Mouse (Mus musculus): ENCODE data around the gene Pml.

The Pml gene

DNA sequence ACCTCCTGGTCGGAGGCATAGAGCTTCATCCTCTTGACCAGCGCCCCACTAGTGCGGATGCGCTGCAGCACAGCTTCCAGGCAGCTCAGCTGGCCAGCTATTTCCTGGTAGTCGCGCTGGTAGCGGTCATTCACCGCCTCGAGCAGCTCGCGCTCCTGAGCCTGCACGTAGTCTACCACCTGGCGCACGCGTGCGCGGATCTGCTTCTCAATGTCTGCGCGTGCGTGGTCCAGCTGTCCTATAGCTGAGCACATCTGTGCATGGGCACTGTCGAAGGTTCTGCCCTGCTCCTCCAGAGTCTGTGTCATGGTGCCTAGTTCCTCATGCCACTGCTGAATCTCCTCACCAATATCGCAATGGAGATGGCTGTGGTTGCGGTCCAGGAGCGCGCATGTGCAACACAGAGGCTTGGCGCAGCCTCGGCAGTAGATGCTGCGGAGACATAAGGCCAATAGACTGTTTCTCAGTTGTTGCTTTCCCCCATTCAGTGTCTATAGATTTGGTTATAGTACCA, 15.0 kb downstream of the Pml start:
- DNase-seq (ENCODE audit: low spot score) = no peak

DNA sequence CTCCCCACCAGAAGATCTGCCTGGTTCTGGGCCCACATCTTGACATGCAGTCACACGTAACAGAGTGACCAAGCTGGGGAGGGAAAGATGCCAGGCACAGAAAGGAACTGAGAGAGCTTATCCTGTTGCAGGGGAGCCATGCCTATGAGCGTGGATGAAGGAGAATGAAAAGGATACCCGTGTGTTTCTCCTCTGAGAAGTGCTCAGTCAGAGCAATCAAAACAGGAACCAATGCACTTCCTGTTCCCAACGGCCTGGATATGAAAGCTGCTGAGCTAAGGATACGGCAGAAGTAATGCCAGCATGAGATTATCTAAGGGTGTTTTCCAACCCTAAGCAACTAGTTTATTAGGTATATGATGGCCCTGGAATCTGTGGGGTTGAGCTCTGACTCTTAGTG, 17.2 kb downstream of the Pml start:
- DNase-seq (ENCODE audit: low spot score) = peak; percentile 2

DNA sequence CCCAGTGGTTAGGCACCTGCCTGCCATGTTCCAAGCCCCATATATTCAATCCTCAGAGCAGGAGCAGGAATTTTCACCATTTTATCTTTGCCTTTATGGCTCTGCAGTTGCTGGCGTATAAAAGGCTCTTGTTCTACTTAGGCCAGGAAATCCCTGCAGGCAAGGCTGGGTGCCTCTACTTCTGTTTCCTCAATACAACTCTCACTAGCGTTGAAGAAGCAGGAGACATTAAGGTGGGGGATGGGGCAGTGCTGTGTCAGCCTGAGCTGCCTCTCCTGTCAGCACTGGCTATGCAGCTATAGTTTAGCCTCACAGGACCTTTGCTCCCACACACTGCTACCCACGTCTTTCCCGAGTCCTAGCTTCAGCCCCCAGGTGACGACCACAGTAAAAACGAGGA, 17.8 kb downstream of the Pml start:
- peak; percentile 1 for DNase-seq (ENCODE audit: low spot score)

DNA sequence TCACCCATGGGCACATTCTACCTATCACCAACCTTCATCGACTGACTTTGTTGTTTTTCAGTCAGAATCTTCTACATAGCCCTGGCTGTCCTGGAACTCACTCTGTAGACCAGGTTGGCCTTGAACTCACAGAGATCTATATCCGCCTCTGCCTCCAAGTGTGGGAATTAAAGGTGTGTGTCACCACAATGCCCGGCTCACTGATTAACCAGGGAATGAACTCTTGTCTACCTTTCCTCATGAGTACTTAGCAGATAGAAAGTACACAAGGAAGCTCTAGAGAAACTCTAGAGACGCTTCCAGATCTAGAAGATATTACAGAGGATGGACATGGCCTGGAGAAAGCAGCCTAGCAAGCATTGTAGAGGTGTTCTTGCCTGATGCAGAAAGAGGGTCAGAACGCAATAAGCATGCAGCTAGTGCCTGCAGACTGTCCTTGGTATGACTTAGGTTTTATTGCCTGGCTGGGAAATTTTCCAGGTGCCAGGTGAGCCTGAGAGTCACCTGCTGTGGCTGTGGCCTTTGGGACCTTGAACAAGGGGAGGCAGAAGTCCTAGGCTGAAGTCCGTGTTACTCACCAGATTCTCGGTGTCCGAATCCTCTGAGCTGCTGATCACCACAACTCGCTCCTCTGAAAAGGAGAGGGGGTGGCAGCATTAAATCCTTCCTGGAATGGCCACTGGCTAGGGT, 20.7 kb downstream of the Pml start:
- no peak for DNase-seq (ENCODE audit: low spot score)

DNA sequence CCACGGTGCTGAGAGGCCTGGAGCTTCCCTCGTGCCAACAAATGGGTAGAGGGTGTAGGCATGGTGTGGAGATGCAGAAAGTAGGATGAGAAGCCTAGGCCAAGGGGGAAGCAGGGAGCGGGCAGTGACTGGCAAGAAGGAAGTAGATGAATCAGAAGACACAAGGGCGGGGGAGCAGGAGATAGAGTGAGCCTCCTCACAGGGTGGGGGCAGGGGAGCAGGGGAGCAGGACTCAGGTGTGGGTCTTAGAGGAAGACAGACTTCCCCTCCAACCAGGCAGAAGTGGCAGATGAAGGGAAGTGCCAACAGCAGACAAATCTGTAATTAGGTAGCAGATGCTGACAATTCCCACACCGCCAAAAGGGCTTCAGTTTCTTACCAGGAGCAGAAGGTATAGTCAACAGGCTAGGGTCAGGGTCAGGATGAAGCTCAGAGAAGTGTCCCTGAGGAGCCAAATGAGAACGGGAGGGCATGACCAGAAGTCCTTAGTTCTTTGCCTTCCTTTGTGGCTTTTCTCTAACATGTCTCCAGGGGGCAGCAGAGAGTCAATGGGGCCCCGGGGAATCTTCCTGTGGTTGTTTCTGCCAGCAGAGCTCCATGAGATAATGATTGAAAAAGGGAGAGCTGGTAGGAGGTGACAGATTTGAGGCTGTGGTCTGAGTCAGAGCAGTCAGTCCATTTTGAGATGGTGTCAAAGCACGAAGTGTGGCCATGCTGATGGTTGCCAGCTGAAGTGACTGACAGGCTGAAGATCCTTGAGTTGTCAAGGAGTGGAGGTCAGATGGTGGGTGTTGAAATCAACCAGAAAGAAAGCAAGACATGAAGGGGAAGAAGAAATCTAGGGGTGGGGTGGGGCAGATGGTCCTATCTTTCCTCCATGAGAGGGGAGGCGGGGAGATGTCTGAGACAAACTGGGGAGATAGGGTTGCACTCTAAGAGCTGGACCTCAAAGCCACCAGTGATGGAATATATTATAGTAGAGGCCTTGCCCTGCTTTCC, 23.4 kb downstream of the Pml start:
- peak; percentile 39 for DNase-seq (ENCODE audit: low spot score)

DNA sequence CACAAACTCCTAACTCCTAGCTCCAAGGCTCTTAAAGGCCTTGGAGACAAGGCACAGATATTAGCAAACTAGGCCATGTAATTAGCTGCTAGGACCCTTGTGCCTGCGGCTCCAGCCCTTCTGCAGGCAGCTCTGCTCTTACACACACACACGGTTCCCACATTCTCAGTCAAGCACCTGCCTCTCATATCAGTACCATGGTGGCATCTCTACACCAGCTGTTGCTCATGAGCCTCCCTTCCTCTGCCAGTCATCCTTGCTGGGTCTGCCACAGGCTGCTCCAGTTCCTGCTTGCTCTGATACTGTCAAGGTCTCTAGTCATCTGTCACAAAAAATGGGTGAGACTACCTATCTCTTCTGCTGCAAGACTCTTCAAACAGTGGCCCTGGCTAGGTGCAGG, 25.2 kb downstream of the Pml start:
- no peak for DNase-seq (ENCODE audit: low spot score)

DNA sequence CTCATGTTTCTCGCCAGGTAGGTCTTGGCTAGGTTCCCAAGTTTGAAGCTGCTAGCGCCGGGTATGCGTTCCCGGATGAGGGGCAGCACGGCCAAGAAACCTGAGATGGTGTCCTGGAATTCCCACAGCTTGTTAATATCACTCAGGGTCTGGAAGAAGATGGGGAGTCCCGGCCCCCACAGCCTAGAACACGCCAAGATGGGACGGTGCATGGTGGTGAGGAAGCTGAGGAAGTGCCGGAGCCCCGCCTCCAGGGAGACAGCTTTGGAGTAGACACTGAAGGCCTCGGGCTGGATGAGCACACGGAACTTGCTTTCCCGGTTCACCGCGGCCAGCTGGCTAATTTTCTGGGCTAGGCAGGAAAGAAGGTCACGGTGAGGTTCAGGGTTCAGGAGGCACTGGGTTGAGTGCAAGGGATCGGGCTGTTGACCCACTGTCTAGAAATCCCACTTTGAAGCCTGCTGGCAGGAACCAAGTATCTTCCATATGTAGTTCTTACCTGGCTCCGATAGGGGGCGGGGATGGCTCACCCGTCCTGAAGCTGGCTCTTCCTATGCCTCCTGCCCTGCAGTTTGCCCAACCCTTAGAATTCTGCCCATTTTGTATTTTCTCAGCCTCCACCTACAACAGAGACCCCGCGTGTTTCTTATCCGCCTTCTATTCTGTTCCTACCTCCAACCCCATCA, 29.2 kb downstream of the Pml start:
- DNase-seq (ENCODE audit: low spot score) = peak; percentile 22

DNA sequence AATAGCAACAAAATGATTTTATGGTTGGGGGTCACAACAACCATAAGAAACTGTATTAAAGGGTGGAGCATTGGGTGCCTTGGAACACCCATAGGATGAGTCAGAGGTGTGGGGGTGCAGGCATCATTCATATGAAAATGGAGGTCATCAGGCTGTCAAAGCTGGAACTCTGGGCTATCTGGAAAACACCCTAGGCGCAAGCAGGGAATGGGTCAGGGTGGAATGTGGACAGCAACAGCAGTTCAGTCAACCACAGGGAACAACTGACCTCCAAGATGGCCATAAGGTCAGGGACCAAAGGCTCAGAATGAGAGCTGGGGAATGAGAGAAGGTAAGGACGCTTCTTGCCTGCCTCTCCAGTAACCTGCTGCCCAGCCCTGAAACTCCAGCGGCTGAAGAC, 31.0 kb downstream of the Pml start:
- DNase-seq (ENCODE audit: low spot score) = no peak

DNA sequence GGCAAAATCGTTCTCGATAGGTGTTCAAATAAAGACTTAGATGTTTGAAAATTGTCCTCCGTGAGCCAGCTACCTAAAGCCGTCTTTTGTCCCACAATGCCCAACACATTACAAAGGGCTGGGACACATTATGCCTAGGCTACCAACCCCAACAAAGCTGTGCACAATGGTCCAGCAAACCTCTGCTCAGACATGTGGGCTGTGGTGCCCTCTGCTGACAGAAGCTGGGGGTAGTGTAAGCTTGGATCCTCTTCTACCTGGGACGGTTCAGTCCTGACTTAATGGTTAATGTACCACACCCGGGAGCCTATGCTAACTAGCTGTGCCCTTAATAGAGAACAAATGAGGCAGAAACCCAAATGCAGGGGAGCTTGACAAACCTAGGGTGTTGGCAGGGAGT, 33.2 kb downstream of the Pml start:
- peak; percentile 35 for DNase-seq (ENCODE audit: low spot score)

DNA sequence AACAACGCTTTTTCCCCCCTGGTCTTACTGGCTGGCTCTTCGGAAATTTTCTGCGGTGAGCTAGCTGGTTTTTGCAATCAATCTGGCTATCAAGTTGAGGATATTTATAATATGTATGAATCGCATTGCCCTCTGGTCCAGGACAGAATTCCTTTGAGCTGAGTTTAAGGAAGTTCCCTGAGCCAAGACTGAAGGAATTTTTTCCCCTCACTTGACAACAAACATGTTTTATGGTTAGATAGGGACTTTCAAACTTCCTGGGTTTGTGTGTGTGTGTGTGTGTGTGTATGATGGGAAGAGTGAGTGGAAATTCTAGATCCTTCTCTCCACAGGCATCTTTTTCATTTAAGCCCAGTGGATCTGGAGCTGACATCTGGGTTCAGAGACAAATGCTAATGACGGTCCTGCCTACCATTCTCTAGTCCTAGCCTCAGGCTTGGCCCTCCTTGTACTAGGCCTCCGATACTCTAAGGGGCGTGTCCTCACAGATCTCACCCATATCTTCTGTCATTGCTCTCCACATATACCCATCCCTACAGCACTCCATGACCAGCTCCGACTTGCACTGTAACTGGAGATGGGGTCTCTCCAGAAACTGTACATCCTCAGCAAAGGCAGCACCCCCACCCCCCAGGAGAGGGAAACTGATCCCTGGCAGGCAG, 34.9 kb downstream of the Pml start:
- DNase-seq (ENCODE audit: low spot score) = no peak

DNA sequence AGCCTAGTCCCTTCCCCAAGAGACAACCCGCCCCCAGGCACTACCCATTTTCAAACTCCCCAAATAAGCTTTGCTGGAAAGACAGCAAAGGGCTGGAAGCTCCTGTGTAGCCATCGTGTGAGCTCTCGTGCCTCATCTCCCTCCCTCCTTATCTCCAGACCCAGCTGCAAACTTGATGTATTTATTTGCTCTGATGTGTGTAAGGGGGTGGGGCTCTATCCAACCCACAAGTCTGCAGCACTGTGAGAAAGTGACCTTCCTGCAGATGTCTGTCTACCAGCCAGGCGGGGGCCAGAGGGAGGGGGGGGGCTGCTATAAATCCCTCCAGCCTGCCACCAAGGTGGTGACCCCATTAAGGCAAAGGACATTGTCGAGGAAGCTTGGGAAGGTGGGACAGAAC, 35.7 kb downstream of the Pml start:
- no peak for DNase-seq (ENCODE audit: low spot score)

DNA sequence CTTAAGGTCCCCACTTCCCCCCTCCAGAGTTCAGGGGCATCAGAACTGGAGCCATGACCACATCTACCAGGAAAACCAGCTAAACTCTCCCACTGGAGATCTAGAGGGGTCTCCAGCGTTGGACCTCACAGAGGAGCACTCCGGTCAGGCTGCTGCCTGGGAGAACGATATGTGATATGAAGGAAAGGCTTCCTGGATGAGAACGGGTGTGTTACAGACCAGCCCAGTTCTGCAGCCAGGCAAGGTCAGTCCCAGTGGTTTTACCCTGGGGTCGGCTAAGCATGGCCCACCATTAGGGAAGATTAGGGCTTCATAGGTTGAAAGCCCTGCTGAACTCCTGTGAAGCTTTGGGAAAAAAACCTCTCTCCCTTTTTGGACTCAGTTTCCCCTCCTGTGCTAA, 36.2 kb downstream of the Pml start:
- DNase-seq (ENCODE audit: low spot score) = no peak

DNA sequence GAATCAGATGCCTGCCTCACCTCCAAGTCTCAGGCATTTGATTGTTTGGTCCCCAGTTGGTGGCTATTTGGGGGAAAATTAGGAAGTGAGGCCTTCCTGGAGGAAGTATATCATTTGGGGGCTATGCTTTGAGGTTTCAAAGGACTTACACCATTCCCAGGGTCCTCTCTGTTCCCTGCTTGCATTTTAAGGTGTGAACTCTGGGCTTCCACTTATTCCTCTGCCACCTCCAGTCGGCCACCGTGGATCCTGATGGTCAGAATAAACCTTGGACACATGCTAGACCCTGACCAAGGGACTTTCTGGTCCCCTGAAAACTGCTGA, 39.3 kb downstream of the Pml start:
- DNase-seq (ENCODE audit: low spot score) = no peak

DNA sequence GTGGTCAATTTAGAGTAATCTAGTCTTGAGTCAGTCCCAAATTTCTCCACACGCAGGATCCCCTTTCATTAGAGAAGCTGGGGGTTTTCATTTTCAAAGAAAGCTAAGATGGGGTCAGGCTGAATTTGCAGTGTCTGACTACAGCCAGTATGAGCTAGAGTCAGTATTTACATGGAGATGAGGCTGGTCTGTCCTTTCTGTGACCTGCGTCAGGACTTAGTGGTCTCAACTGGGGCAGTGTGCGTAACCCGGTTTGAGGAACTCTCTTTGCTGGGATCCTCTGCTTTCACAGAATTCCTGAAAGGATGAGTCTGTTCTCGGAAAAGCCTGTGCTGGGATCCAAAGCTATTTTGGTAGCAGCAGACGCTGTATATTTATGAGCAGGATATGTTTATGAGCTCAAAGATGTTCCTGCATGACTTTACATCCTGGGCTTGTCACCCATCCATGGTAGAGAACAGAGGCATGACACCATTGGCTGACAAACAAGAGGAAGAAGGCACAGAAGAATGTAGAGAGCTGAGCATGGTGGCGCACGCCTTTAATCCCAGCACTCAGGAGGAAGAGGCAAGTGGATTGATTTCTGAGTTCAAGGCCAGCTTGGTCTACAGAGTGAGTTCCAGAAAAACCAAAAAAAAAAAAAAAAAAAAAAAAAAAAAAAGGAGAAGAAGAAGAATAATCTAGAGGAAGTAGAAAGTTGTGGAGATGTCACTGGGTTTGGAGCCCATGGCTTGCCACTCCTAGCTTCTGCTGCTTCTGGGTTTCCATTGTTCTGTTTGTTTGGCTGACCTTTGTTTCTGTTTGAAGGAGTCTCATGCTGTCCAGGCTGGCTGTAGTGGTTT, 39.9 kb downstream of the Pml start:
- DNase-seq (ENCODE audit: low spot score) = no peak

DNA sequence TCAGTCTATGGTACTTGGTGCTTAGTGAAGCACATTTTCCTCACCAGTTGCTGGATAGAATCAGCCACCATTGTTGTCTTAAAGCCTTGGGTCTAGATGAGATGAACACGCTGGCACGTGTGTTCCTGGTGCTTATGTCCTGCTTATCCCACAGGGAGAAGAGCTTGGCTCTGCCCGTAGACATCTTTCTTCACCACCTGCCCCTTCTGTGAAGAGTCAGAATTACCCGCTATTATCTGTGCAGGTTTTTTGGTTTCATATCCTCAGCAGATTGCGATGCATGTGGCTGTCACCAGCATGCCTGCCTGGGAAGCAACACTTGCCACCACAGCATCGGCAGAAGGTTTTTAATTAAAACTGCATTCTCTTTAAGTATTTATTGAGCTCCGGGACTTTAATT, 43.6 kb downstream of the Pml start:
- DNase-seq (ENCODE audit: low spot score) = no peak

DNA sequence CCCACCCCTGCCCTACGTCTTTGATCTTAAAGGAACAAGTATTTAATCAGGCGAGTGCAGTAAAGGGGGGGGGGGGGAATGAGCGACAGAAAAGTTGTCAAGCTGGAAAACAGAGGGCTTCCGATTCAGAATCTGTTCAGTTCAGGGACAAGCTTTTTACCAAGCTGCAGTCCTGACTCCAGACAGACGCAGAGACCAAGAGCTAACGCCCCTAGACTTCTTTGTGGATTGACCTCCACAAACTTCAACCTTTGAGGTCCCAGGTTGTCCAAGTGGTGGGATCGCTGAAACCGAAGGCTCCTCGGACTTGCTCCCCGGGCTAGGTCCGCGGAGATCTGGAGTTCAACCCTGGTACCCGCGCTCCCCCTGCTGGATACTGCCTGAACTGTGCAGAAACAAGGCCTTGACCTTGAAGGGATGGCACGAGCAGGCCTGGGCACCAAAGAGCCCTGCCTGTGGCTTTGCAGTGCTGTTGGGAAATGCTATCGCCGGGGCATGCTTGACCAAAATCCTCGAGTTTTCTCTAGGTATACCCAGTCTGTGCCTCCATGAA, 45.1 kb downstream of the Pml start:
- peak; percentile 92 for DNase-seq (ENCODE audit: low spot score)

DNA sequence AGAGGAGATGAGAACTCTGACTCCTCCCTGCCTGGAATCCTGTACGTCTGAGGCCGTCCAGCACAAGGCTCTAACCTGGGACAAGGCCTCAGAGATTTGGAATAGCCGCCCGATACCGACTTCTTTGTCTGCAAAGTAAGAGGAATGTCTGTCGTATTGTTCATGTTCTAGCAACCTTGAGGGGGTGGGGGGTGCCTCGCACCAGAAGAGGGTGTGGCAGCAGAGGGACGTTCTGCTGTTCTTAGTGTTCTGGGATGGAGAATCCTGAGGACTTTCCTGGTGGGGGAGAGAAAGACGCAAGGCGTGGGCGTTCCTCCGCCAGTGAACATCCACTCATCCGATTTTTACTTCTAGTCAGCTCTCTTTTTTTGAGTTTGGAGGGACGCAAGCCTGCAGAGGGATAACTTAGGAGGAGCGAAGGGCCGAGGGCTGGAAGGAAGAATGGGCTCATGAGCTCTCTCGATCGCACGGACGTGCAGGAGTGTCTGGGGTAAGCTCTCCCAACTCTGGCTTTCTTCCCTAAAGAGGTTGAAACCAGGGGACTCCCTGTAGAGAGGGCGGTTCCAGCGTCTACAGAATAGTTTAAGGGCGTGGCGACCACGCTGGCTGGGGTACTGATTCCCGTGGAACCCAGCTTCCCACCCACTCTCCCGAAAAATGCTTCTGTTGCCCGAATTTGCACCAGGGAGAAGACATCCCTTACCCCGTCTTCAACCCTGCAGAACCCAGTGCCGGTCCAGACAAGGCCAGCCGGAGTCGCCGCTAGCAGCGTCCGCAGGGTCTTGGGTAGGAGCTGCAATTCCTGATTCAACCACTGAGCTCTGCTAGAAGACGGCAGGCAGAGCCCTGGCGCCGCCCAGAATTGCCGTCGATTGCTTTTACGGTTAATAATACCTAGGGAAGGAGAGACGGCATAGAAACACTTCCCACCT, 45.8 kb downstream of the Pml start, which contains the start of the genes Islr and Islr2:
Gene Islr (minus strand): TSS at position 791 of the 932 bp plus-strand sequence.
Gene Islr2 (minus strand): TSS at position 804 of the 932 bp plus-strand sequence.
- DNase-seq (ENCODE audit: low spot score) = peak; percentile 65

DNA sequence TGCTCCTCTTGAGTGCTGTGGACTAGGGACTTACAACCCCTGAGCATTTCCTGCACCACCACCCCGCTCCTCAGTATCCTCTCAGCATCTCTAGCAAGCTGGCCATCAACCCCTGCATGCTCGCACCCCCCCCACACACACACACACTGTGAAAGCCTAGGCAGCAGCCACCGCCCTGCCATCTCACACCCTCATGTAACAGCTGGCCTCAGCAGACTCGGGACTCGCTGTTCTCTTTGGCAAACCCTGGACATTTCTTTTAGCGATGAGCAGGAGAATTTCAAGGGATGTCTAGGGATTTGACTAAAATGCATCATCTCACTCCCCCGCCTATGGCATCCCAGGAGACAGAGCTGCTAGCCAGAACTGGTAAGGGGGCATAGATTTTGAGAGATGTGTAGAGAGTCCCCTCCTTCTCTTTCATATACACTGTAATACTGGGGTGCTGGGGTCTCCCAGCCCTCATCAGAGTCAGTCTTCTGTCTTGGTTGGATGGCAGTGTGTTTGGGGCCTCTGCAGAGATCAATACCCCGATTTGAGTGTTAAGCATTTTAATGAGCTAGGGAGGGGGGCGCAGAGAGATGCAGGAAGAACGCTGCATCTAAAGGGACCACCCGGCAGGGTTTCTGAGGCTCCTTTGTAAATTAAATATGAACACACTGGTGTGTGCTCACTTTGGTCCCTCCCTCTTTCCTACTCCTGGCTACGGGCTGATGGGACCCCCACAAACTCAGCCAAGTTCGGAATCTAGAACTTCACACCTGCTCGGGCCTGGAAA, 46.7 kb downstream of the Pml start:
- no peak for DNase-seq (ENCODE audit: low spot score)

Measured in ovary, postnatal 36 days (tissue).